Mouse (Mus musculus) midbrain, postnatal 0 days (tissue): ENCODE measurements around the gene Pcbp4. TPM values are rescaled to one million over a fixed set of nuclear protein-coding genes. Genes with fewer than 3 reads are reported as not detected.
A peak's percentile ranks its signal among the peaks of the same experiment; 100 is the strongest.

Experiments used
- ATAC-seq: fragments of 200-750 bp; cut with Nextera tagmentation; 2 replicates; pipeline ENCODE4 v1.8.0; 2017; ENCODE audit warnings: moderate number of reproducible peaks, mild to moderate bottlenecking, moderate TSS enrichment, moderate library complexity; ENCODE audit not compliant: low FRiP score
- DNase-seq: peaks from one replicate; pipeline ENCODE4 v3.0.0-alpha.2; 2015; ENCODE audit warnings: low spot score
- H3K27ac ChIP-seq: fragments of 300-500 bp; sonication (generic); 2 replicates; pipeline ENCODE4 v1.5.1; 2014; ENCODE audit warnings: low read depth, mild to moderate bottlenecking, low read length, mixed read lengths
- H3K27me3 ChIP-seq: fragments of 300-500 bp; sonication (generic); 2 replicates; pipeline ENCODE4 v1.6.1; 2014; ENCODE audit warnings: low read length, control low read depth, mixed read lengths; ENCODE audit not compliant: insufficient read depth
- H3K36me3 ChIP-seq: fragments of 300-500 bp; sonication (generic); 2 replicates; pipeline ENCODE4 v1.6.1; 2014; ENCODE audit warnings: low read length, control low read depth, mixed read lengths; ENCODE audit not compliant: insufficient read depth
- H3K4me1 ChIP-seq: fragments of 300-500 bp; sonication (generic); 2 replicates; pipeline ENCODE4 v1.6.1; 2014; ENCODE audit warnings: mild to moderate bottlenecking, control low read depth, antibody characterized with exemption, low read length, mixed read lengths; ENCODE audit not compliant: insufficient read depth
- H3K4me2 ChIP-seq: fragments of 300-500 bp; sonication (generic); 2 replicates; pipeline ENCODE4 v1.6.1; 2014; ENCODE audit warnings: low read depth, mild to moderate bottlenecking, low read length, mixed read lengths; ENCODE audit not compliant: poor library complexity, severe bottlenecking
- H3K4me3 ChIP-seq: fragments of 300-500 bp; sonication (generic); 2 replicates; pipeline ENCODE4 v1.5.1; 2014; ENCODE audit warnings: low read depth, mild to moderate bottlenecking, low read length, moderate library complexity
- H3K9ac ChIP-seq: fragments of 300-500 bp; sonication (generic); replicated peaks from 2 replicates; pipeline ENCODE4 v1.6.1; 2014; ENCODE audit warnings: mild to moderate bottlenecking, low read length, moderate library complexity, mixed read lengths; ENCODE audit not compliant: poor library complexity, severe bottlenecking
- H3K9me3 ChIP-seq: fragments of 300-500 bp; sonication (generic); 2 replicates; pipeline ENCODE4 v1.6.1; 2016; ENCODE audit warnings: low read length, control low read depth
- CTCF ChIP-seq: IDR thresholded peaks from 2 replicates; pipeline ENCODE4 v1.5.1; 2016; ENCODE audit warnings: antibody characterized with exemption, mild to moderate bottlenecking
- WGBS: fragments of 180-500 bp; shearing (Covaris S2); extraction: QIAGEN DNeasy Blood & Tissue Kit; methylation state at CpG from one replicate; pipeline ENCODE4 v1.1.7; 2014; 5-methylcytosine and 5-hydroxymethylcytosine counted together
- polyA plus RNA-seq: library from polyadenylated mRNA; unstranded; fragments of >200 nt; fragmentation: Nextera tagmentation; extraction: Ambion mirVana; gene quantifications from 2 replicates; pipeline ENCODE4 v1.2.1, GENCODE M21; 2015
- total RNA-seq: library from RNA; depleted of rRNA; stranded (reverse); fragments of >200 nt; gene quantifications from 2 replicates; pipeline ENCODE4 v1.2.3, GENCODE M21; 2014

Gene Pcbp4
- total and polyA plus RNA-seq, 2 experiments from 2014 or later: 242 to 543 TPM

- ATAC-seq (no peak), DNase-seq (no peak)
- H3K4me1 ChIP-seq: peaks cover 4% of the 10 kb centered on the region; the same call in 1 of the 2 replicates
- peaks cover 29% of the 10 kb centered on the region for H3K36me3 ChIP-seq
- no peak overlapping the region for H3K4me2 ChIP-seq
- no peak overlapping the region for H3K27ac ChIP-seq
- H3K9ac ChIP-seq: no peak overlapping the region
- H3K27me3 ChIP-seq: no peaks in the 10 kb centered on the region
- no peaks in the 10 kb centered on the region for H3K9me3 ChIP-seq
- H3K4me3 ChIP-seq: no peak overlapping the region
- WGBS: 72% methylated on average over 7 of the region's 7 CpGs
- TF ChIP-seq CTCF: no peak
Measured at GRCm38 (mm10) chr9:106433389-106433788, 19.7 kb upstream of the Pcbp4 start.

DNA sequence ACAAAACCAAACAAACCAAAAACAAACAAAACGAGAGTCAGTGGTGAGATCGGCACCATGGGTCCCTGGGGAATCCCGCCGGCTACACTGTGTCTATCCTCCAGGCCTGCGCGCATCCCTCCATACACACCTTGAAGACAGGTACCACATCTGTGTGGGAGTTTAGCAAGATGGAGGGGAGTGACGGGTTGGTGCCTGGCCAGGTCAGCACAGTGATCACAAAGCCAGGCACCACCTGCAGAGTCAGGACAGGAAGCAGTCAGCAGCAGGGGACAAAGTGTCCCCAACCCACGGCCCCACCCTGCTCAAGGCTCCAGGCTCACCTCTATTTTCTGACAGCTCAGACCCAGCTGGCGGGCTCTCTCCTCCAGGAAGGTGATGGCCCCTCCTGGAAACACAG, 16.5 kb upstream of the Pcbp4 start:
- 87% methylated on average over 9 of the region's 9 CpGs for WGBS
- Histone ChIP-seq H3K9me3 (no peaks in the 10 kb centered on the region), H3K4me1 (peaks cover 4% of the 10 kb centered on the region; the same call in 1 of the 2 replicates), H3K4me3 (no peak overlapping the region), H3K27ac (no peak overlapping the region), H3K9ac (0 out of 2 replicates have a peak overlapping the region, but pooled peaks have one; percentile 13), H3K27me3 (no peaks in the 10 kb centered on the region), H3K36me3 (peaks cover 35% of the 10 kb centered on the region), H3K4me2 (no peak overlapping the region)
- ATAC-seq (no peak), DNase-seq (no peak)
- no peak for TF ChIP-seq CTCF

GRCm38 (mm10) chr9:106442680-106443079, 10.4 kb upstream of the Pcbp4 start:
- H3K9ac ChIP-seq: no peak overlapping the region
- H3K27me3 ChIP-seq: no peaks in the 10 kb centered on the region
- peaks cover 7% of the 10 kb centered on the region for H3K4me1 ChIP-seq
- no peak overlapping the region for H3K4me3 ChIP-seq
- peak; percentile 56 for TF ChIP-seq CTCF
- ATAC-seq (no peak), DNase-seq (no peak)
- H3K9me3 ChIP-seq: no peaks in the 10 kb centered on the region
- H3K36me3 ChIP-seq: peaks cover 8% of the 10 kb centered on the region
- 74% methylated on average over 5 of the region's 5 CpGs for WGBS
- no peak overlapping the region for H3K4me2 ChIP-seq
- H3K27ac ChIP-seq: no peak overlapping the region

- Histone ChIP-seq H3K27ac (no peak overlapping the region), H3K4me2 (no peak overlapping the region), H3K27me3 (no peaks in the 10 kb centered on the region), H3K4me1 (peaks cover 12% of the 10 kb centered on the region), H3K36me3 (peaks cover 6% of the 10 kb centered on the region), H3K4me3 (no peak overlapping the region), H3K9ac (0 out of 2 replicates have a peak overlapping the region, but pooled peaks have one; percentile 8), H3K9me3 (no peaks in the 10 kb centered on the region)
- DNase-seq: no peak
- no peak for TF ChIP-seq CTCF
- no peak for ATAC-seq
- WGBS: 76% methylated on average over 4 of the region's 4 CpGs
Measured at GRCm38 (mm10) chr9:106444836-106445235, 8.3 kb upstream of the Pcbp4 start.

GRCm38 (mm10) chr9:106447348-106447747, 5.7 kb upstream of the Pcbp4 start, which contains the start of the genes Abhd14b and Abhd14a:
Gene Abhd14b (plus strand): TSS chr9:106447459.
Gene Abhd14a (minus strand): TSS chr9:106447678.
- ATAC-seq (peak; percentile 83), DNase-seq (peak; percentile 93)
- H3K36me3 ChIP-seq: no peaks in the 10 kb centered on the region
- peaks cover 12% of the 10 kb centered on the region for H3K4me1 ChIP-seq
- under 1% methylated on average over 24 of the region's 24 CpGs for WGBS
- H3K4me3 ChIP-seq: peak within 1 kb of the TSS; percentile 55
- peak within 1 kb of the TSS; percentile 93 for H3K4me2 ChIP-seq
- H3K9ac ChIP-seq: peak within 1 kb of the TSS; percentile 66
- H3K9me3 ChIP-seq: no peaks in the 10 kb centered on the region
- no peaks in the 10 kb centered on the region for H3K27me3 ChIP-seq
- H3K27ac ChIP-seq: peak within 1 kb of the TSS; percentile 69
- TF ChIP-seq CTCF: peak; percentile 76

- Histone ChIP-seq H3K27ac (peak overlapping the region; percentile 60), H3K36me3 (no peaks in the 10 kb centered on the region), H3K4me1 (peaks cover 14% of the 10 kb centered on the region), H3K9me3 (no peaks in the 10 kb centered on the region), H3K4me2 (peak overlapping the region; percentile 93), H3K4me3 (peak overlapping the region; percentile 55), H3K9ac (peak overlapping the region; percentile 66), H3K27me3 (no peaks in the 10 kb centered on the region)
- DNase-seq: no peak
- peak; percentile 14; the same call in 1 of the 2 replicates for ATAC-seq
- TF ChIP-seq CTCF: no peak
- WGBS: 37% methylated on average over 9 of the region's 9 CpGs
Measured at GRCm38 (mm10) chr9:106447951-106448350, 5.1 kb upstream of the Pcbp4 start.
